Mouse (Mus musculus): ENCODE data around the gene Snx3. TPM values are rescaled to one million over a fixed set of nuclear protein-coding genes. Genes with fewer than 3 reads are reported as not detected.

Snx3 gene
- polyA plus RNA-seq, 1 experiment from 2014 or later: 235 TPM

DNA sequence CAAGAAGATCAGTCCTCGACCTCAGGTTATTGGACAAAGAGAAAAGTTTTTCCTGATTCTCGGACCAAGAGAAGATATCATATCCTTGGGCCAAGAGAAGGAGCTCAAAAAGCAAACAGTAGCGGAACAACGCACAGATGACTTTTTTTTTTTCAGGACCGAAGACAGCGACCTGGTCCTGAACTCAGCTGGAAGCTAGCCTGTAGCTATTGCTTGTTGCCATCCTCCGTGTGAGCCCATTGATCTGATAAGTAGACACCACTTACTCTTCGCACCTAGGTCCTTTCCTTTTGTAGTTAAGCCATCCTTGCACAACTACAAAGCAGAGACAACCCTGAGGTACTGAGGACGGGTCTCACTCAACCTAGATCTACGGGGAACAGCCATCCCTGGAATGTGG lies 72.8 kb downstream of the Snx3 start:
- no peaks in the 10 kb centered on the region for H3K9me3 ChIP-seq
- no peaks in the 10 kb centered on the region for H3K36me3 ChIP-seq
- H3K27ac ChIP-seq: no peak overlapping the region
- peaks cover 100% of the 10 kb centered on the region for H3K27me3 ChIP-seq (ENCODE audit: insufficient read depth, poor library complexity, severe bottlenecking)
- H3K4me1 ChIP-seq (replicated peaks): peaks cover 27% of the 10 kb centered on the region
- WGBS: 2% methylated on average over 10 of the region's 10 CpGs
- no peak for DNase-seq (ENCODE audit: low spot score)
- no peak overlapping the region for H3K4me3 ChIP-seq

GRCm38 (mm10) chr10:42577525-42578280 lies 75.9 kb downstream of the Snx3 start:
- no peak overlapping the region for H3K27ac ChIP-seq
- H3K9me3 ChIP-seq: no peaks in the 10 kb centered on the region
- H3K4me1 ChIP-seq (replicated peaks): peaks cover 44% of the 10 kb centered on the region
- H3K36me3 ChIP-seq: no peaks in the 10 kb centered on the region
- 1% methylated on average over 15 of the region's 15 CpGs for WGBS
- no peak for DNase-seq (ENCODE audit: low spot score)
- H3K27me3 ChIP-seq (ENCODE audit: insufficient read depth, poor library complexity, severe bottlenecking): peaks cover 100% of the 10 kb centered on the region
- no peak overlapping the region for H3K4me3 ChIP-seq

DNA sequence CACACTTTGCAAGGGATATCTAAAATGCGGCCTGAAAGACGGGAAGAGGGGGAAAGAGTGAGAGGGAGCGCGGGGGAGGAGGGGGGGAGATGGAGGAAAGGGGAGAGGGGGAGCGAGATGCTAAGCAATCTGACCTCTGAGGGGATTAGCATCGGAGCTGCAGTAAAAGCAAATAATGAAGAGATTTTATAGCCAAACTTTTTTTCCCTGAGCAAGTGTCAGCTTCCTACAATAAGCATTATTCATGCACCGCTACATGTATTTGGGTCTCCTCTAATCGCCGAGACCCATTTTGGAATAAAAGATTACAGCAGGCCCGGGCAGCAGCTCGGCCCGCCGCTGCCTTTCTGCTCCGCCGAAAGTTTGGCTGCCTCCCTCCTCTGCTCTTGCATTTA lies 76.4 kb downstream of the Snx3 start:
- Histone ChIP-seq H3K4me3 (no peak overlapping the region), H3K27me3 (ENCODE audit: insufficient read depth, poor library complexity, severe bottlenecking) (peaks cover 100% of the 10 kb centered on the region), H3K9me3 (no peaks in the 10 kb centered on the region), H3K36me3 (no peaks in the 10 kb centered on the region), H3K27ac (no peak overlapping the region), H3K4me1 (replicated peaks) (peaks cover 44% of the 10 kb centered on the region)
- no peak for DNase-seq (ENCODE audit: low spot score)
- 2% methylated on average over 15 of the region's 15 CpGs for WGBS

- Histone ChIP-seq H3K4me3 (peak overlapping the region; percentile 39), H3K9me3 (no peaks in the 10 kb centered on the region), H3K36me3 (no peaks in the 10 kb centered on the region), H3K4me1 (replicated peaks) (peaks cover 48% of the 10 kb centered on the region), H3K27ac (no peak overlapping the region), H3K27me3 (ENCODE audit: insufficient read depth, poor library complexity, severe bottlenecking) (peaks cover 100% of the 10 kb centered on the region)
- no peak for DNase-seq (ENCODE audit: low spot score)
- 1% methylated on average over 22 of the region's 22 CpGs for WGBS
Measured at GRCm38 (mm10) chr10:42578698-42579474, 77.1 kb downstream of the Snx3 start.

DNA sequence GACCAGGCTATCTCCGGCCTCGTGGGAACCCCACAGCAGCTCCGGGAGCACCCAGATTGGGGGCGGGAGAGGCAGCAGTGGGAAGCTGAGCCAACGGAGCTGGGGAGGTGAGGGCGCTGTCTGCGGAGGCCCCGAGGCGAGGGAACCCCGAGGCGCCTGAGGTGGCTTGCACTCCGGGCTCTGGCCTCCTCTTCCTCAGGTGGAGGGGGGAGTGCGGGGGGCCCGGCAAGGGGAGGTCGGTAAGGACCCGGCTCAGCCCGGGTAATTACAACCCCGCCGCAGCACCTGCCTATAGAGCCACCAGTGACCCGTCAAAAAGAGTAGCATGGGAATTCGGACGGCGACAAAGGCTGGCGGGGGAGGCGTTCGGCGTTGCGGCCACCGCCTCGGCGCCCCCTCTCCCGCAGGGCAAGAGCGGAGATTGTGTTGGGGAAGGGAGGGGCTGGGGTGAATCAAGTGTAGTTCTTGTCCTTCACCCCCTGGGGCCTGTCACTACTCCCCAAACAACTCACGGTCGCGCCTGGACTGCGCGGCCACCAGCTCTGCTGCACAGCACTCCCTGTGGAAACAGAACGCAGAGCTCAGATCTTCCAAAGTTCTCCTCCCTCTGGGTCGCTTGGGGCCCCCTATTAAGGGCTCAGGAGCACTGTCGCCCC lies 77.8 kb downstream of the Snx3 start:
- DNase-seq (ENCODE audit: low spot score): no peak
- peaks cover 100% of the 10 kb centered on the region for H3K27me3 ChIP-seq (ENCODE audit: insufficient read depth, poor library complexity, severe bottlenecking)

DNA sequence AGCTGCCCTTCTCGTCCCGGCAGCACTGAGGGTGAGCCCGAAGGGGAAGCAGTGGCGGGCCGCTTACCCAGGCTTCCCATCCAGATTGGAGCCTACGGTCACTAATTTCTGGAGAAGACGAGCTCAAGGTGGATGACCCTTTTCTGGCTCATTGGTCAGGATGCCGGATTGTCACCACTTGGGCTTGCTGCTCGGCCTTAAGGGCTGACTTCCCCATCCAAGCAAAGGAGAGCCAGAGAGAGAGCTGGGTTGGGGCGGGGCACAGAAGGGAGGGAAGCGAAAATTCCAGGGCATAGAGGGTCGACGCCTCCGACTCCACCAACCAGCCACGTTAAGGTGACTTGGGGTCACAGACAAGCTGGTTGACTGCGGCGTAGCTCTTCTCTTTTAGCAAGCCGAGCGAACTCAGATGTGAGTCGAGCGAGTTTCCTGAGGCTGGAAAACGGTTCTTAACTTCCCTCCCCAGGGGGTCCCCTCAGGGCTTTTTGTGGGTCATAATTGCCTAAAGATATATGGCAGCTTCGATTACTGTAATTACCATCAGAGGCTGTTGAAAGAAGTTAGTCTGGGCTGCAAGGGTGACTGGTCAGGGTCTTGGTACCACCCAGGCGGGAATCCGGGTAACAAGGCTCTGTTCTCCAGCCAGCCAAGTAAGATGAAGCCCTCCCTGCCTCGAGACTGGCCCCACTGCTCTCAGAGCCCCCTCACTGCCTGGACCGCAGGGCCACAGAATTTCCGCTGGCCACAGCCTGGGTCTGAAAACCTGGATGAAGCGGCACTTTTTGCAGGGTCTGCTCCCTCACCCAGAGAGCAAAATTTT lies 78.5 kb downstream of the Snx3 start:
- Histone ChIP-seq H3K4me3 (peak overlapping the region; percentile 39), H3K4me1 (replicated peaks) (peaks cover 61% of the 10 kb centered on the region), H3K27me3 (ENCODE audit: insufficient read depth, poor library complexity, severe bottlenecking) (peaks cover 100% of the 10 kb centered on the region), H3K36me3 (no peaks in the 10 kb centered on the region), H3K27ac (no peak overlapping the region), H3K9me3 (no peaks in the 10 kb centered on the region)
- WGBS: 1% methylated on average over 29 of the region's 29 CpGs
- no peak for DNase-seq (ENCODE audit: low spot score)

More for the DNA sequence above, 77.8 kb downstream of the Snx3 start:
- Histone ChIP-seq H3K27ac (no peak overlapping the region), H3K36me3 (no peaks in the 10 kb centered on the region), H3K4me1 (replicated peaks) (peaks cover 55% of the 10 kb centered on the region), H3K4me3 (peak overlapping the region; percentile 39), H3K9me3 (no peaks in the 10 kb centered on the region)
- WGBS: under 1% methylated on average over 41 of the region's 41 CpGs

GRCm38 (mm10) chr10:42580951-42581277 lies 79.1 kb downstream of the Snx3 start:
- DNase-seq (ENCODE audit: low spot score): no peak
- Histone ChIP-seq H3K27me3 (ENCODE audit: insufficient read depth, poor library complexity, severe bottlenecking) (peaks cover 100% of the 10 kb centered on the region), H3K36me3 (no peaks in the 10 kb centered on the region), H3K4me1 (replicated peaks) (peaks cover 61% of the 10 kb centered on the region), H3K27ac (no peak overlapping the region), H3K4me3 (peak overlapping the region; percentile 39; the same call in 1 of the 2 replicates), H3K9me3 (no peaks in the 10 kb centered on the region)
- WGBS: 2% methylated on average over 7 of the region's 7 CpGs

DNA sequence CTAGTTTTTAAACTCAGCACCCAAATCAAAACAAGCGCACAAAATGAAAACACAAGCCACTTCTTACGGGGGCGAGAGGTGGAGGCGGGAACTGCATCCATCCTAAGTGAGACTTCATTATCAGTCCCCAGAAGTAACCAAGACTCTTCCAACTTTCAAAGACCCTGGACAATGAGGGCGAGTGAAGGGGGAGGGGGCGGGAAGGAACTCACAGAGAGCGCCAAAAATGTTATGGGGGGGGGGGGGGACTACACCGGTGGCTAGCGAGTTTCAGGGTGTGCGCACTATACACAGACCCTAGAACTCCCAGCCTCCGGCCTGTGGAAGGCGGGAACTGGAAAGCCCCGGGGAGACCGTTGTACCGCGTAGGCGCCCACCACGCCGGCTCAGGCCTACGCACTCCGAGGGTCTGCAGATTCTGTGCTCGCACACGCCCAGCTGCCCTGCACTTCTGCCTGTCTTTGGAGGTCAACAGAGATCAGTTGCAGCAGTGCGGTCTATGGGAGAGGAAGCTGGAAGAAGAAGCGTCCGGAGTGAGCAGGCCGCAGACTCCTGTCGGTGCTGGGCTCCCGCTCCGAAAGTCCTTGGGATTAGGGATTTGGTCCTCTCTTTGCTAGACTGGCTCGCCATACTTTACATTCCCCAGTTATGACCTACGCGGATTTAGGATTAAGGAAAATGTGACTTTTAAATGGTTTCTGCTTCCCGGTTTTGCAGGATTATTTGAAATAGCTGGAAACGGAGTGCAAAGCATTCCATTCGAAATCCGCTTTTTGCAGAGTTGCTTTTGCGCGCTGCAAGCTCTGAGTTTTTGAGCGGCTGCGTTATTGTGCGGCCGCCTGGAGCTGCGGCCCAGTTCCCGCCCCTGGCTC lies 80.1 kb downstream of the Snx3 start:
- Histone ChIP-seq H3K4me1 (replicated peaks) (peaks cover 61% of the 10 kb centered on the region), H3K27me3 (ENCODE audit: insufficient read depth, poor library complexity, severe bottlenecking) (peaks cover 100% of the 10 kb centered on the region), H3K4me3 (peak overlapping the region; percentile 39), H3K9me3 (peaks cover 4% of the 10 kb centered on the region), H3K27ac (peak overlapping the region; percentile 50; the same call in 1 of the 2 replicates), H3K36me3 (no peaks in the 10 kb centered on the region)
- WGBS: under 1% methylated on average over 45 of the region's 45 CpGs
- DNase-seq (ENCODE audit: low spot score): peak; percentile 67

GRCm38 (mm10) chr10:42582566-42583110 lies 80.8 kb downstream of the Snx3 start:
- Histone ChIP-seq H3K4me1 (replicated peaks) (peaks cover 61% of the 10 kb centered on the region), H3K36me3 (no peaks in the 10 kb centered on the region), H3K9me3 (peaks cover 4% of the 10 kb centered on the region), H3K27me3 (ENCODE audit: insufficient read depth, poor library complexity, severe bottlenecking) (peaks cover 100% of the 10 kb centered on the region), H3K27ac (0 out of 2 replicates have a peak overlapping the region, but pooled peaks have one; percentile 3), H3K4me3 (peak overlapping the region; percentile 39)
- peak; percentile 68 for DNase-seq (ENCODE audit: low spot score)
- WGBS: under 1% methylated on average over 44 of the region's 44 CpGs

- under 1% methylated on average over 43 of the region's 43 CpGs for WGBS
Measured at GRCm38 (mm10) chr10:42583157-42583872, 81.5 kb downstream of the Snx3 start, which contains the start of the genes Nr2e1 and Ostm1. Nr2e1 (minus strand) TSS chr10:42583632. Ostm1 (plus strand) TSS chr10:42583822.

More at GRCm38 (mm10) chr10:42583157-42583872, 81.5 kb downstream of the Snx3 start, which contains the start of the genes Nr2e1 and Ostm1:
- peaks cover 55% of the 10 kb centered on the region for H3K4me1 ChIP-seq (replicated peaks)
- H3K27me3 ChIP-seq (ENCODE audit: insufficient read depth, poor library complexity, severe bottlenecking): peaks cover 100% of the 10 kb centered on the region
- DNase-seq (ENCODE audit: low spot score): peak; percentile 72
- H3K9me3 ChIP-seq: peaks cover 4% of the 10 kb centered on the region
- no peaks in the 10 kb centered on the region for H3K36me3 ChIP-seq
- peak within 1 kb of the TSS; percentile 39 for H3K4me3 ChIP-seq
- 0 out of 2 replicates have a peak within 1 kb of the TSS, but pooled peaks have one; percentile 3 for H3K27ac ChIP-seq
